Mouse (Mus musculus) cerebellum, adult 9-11 months (tissue): ENCODE data around the gene Xlr3b.
"Not testable (repeated sequence)": the region's sequence is repeated elsewhere in the genome, so short reads cannot be mapped to it uniquely, and the experiment has no call there.

Experiments
- DNase-seq: peaks from one replicate; pipeline ENCODE4 v3.0.0; 2022

Gene Xlr3b

GRCm38 (mm10) chrX:73191934-73192333 lies at the start of gene Xlr3b:
Gene Xlr3b (plus strand): TSS chrX:73192207.
- peak; percentile 54 for DNase-seq

- not testable (repeated sequence) for DNase-seq
Measured at GRCm38 (mm10) chrX:73143218-73143618, 48.8 kb upstream of the Xlr3b start.

- DNase-seq, result not testable (repeated sequence)
Measured at GRCm38 (mm10) chrX:73148496-73148895, 43.5 kb upstream of the Xlr3b start, which contains the start of gene Xlr5b. Gene Xlr5b (plus strand): TSS chrX:73148796.

GRCm38 (mm10) chrX:73149350-73149749 lies 42.7 kb upstream of the Xlr3b start, which contains the start of gene DXBay18:
Gene DXBay18 (minus strand): TSS chrX:73149450.
- not testable (repeated sequence) for DNase-seq

GRCm38 (mm10) chrX:73176889-73177288 lies 15.1 kb upstream of the Xlr3b start, which contains the start of gene Spin2d:
Gene Spin2d (minus strand): TSS chrX:73176989.
- DNase-seq, result not testable (repeated sequence)

- not testable (repeated sequence) for DNase-seq
Measured at GRCm38 (mm10) chrX:73213819-73214564, 22.0 kb downstream of the Xlr3b start, which contains the start of gene Xlr4b. Gene Xlr4b (plus strand): TSS chrX:73214333.

GRCm38 (mm10) chrX:73225365-73225764 lies 33.4 kb downstream of the Xlr3b start:
- no peak for DNase-seq

- DNase-seq, result peak; percentile 86
Measured at GRCm38 (mm10) chrX:73227914-73228605, 36.1 kb downstream of the Xlr3b start, which contains the start of gene F8a. Gene F8a (plus strand): TSS chrX:73228291.

- peak; percentile 77 for DNase-seq
Measured at GRCm38 (mm10) chrX:73228606-73229214, 36.7 kb downstream of the Xlr3b start.

GRCm38 (mm10) chrX:73229288-73229687 lies 37.3 kb downstream of the Xlr3b start:
- DNase-seq, result no peak

- DNase-seq, result not testable (repeated sequence)
Measured at GRCm38 (mm10) chrX:73242821-73243325, 50.9 kb downstream of the Xlr3b start, which contains the start of gene Xlr4c. Gene Xlr4c (minus strand): TSS chrX:73243130.
